Mouse (Mus musculus): Measurements from ENCODE around the gene Myo3a.

Gene Myo3a

GRCm38 (mm10) chr2:22617951-22618350 is 390.6 kb downstream of the Myo3a start:
- in situ Hi-C loops (cut with MboI; ENCODE audit: low pct_unique_long_range_greater_than_20kb in 1 of 2, low sequenced_read_pairs in 2 of 2, unreplicated experiment in 1 of 2), result no loop called here

DNA sequence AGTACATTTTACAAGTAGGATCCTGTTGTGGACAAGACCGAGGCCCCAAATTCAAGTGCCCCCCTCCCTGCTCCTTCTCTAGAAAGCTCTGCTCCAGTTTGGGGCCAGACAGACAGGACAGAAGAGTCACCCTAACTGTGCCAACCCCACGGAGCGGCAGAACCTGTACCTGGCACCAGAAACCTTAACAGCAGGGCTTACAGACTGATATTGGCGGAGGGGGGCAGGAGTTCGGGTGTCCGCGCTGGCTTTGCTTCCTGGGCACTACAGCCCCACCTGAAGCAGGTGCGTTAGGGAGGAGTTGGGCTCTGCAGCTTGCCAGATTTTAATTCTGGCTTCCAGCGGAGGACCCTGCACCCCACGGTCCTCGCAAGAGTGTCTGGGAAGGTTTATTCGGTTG is 392.1 kb downstream of the Myo3a start:
- in situ Hi-C loops (cut with MboI; ENCODE audit: low pct_unique_long_range_greater_than_20kb in 1 of 2, low sequenced_read_pairs in 2 of 2, unreplicated experiment in 1 of 2), result no loop called here

GRCm38 (mm10) chr2:22620030-22620429 is 392.7 kb downstream of the Myo3a start:
- in situ Hi-C loops (cut with MboI; ENCODE audit: low pct_unique_long_range_greater_than_20kb in 1 of 2, low sequenced_read_pairs in 2 of 2, unreplicated experiment in 1 of 2), result no loop called here

DNA sequence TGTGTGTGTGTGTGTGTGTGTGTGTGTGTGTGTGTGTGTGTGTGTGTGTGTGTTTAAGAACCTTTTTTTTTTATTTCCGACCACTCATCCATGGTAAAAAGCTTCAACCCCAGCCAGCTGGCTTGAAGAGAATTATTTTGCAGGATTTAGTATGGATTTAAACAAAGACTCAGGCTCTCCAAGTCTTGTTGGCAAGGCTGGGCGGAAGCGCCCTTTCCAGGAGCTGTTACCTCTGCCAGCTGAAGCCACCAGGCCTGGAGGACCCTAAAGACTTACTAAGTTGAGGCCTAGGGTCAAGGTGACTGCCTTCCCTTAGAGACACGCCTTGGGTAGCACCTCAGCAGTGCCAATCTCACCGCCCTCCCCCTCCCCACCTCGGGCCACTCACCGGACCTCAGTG is 393.2 kb downstream of the Myo3a start:
- in situ Hi-C loops (cut with MboI; ENCODE audit: low pct_unique_long_range_greater_than_20kb in 1 of 2, low sequenced_read_pairs in 2 of 2, unreplicated experiment in 1 of 2), result no loop called here

GRCm38 (mm10) chr2:22620978-22621827 is 393.9 kb downstream of the Myo3a start:
- in situ Hi-C loops (cut with MboI; ENCODE audit: low pct_unique_long_range_greater_than_20kb in 1 of 2, low sequenced_read_pairs in 2 of 2, unreplicated experiment in 1 of 2), result no loop called here

- in situ Hi-C loops (cut with MboI; ENCODE audit: low pct_unique_long_range_greater_than_20kb in 1 of 2, low sequenced_read_pairs in 2 of 2, unreplicated experiment in 1 of 2), result no loop called here
Observed at GRCm38 (mm10) chr2:22621828-22622731, 394.8 kb downstream of the Myo3a start, which contains the start of gene Gad2. Gene Gad2 (plus strand): TSS chr2:22622205.

- in situ Hi-C loops (cut with MboI; ENCODE audit: low pct_unique_long_range_greater_than_20kb in 1 of 2, low sequenced_read_pairs in 2 of 2, unreplicated experiment in 1 of 2), result no loop called here
Observed at GRCm38 (mm10) chr2:22623111-22624070, 396.1 kb downstream of the Myo3a start.

DNA sequence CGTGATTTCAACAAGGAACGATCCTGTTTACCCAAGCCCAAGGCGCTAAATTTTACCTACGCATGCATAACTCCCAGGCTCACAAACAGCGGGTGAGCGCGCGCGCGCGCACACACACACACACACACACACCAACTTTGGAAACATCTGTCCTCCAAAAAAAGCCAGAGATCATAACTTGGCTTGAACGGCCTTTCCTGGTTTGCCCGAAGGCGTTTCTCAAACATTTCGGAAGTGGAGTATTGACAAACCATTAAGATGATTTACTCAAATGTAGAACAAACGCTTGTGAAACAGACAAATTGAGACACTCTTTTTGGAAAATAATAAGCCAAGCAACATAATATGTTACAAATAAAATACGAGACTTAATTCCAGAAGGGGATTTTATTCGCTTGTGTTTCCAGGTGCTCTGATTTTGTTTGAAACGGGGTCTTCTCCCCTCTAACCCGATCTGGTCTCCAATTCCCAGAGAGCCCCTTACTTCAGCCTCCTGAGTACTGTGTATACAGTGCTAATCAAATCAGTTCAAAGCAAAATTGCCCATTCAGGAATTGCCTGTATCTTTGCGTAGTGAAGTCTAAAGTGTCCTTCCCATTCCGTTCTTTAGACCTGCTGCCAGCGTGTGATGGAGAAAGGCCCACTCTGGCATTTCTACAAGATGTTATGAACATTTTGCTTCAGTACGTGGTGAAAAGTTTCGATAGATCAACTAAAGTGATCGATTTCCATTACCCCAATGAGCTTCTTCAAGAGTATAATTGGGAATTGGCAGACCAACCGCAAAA is 397.1 kb downstream of the Myo3a start:
- in situ Hi-C loops (cut with MboI; ENCODE audit: low pct_unique_long_range_greater_than_20kb in 1 of 2, low sequenced_read_pairs in 2 of 2, unreplicated experiment in 1 of 2), result no loop called here

DNA sequence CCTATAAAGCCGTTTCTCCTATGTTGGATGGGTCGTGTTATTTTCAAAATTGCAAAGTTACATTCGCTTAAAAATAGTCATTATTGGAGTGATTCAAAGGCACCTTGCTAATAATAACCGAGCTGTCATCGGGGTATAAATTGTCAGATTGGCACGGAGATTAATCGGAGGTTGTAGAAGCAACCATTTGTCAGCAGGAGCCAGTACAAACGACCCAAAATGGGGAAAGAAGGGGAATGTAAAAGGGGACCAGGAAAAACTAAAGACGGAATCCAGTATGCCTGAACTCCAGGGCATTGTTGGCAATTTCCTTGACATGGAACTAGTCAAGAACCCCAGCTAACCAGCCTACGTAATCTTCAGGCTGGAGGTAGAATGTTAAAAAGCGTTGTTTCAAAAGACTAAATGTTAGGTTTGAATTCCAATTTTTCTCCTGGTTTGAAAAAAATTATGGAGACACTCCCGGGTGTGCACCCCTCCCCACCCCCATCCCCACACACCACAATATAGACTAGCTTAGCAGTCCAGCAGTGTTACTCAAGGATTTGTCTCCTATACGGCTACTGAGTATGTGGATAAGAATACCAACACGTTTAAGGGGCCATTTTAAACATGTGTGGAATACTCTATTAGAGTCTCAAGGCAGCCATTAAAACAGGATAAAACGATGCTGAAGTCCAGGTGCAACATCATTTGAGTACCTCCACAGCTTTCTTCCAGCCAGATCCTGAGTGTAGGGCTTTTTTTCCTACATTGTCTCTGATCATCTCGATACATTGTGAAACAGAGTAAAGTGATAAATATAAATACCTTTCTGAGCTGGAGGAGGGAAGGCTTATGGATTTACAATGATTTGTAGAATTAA is 398.0 kb downstream of the Myo3a start:
- in situ Hi-C loops (cut with MboI; ENCODE audit: low pct_unique_long_range_greater_than_20kb in 1 of 2, low sequenced_read_pairs in 2 of 2, unreplicated experiment in 1 of 2), result no loop called here

- in situ Hi-C loops (cut with MboI; ENCODE audit: low pct_unique_long_range_greater_than_20kb in 1 of 2, low sequenced_read_pairs in 2 of 2, unreplicated experiment in 1 of 2), result no loop called here
Observed at GRCm38 (mm10) chr2:22627147-22627666, 399.9 kb downstream of the Myo3a start.

- in situ Hi-C loops (cut with MboI; ENCODE audit: low pct_unique_long_range_greater_than_20kb in 1 of 2, low sequenced_read_pairs in 2 of 2, unreplicated experiment in 1 of 2), result no loop called here
Observed at GRCm38 (mm10) chr2:22627819-22628432, 400.6 kb downstream of the Myo3a start.

DNA sequence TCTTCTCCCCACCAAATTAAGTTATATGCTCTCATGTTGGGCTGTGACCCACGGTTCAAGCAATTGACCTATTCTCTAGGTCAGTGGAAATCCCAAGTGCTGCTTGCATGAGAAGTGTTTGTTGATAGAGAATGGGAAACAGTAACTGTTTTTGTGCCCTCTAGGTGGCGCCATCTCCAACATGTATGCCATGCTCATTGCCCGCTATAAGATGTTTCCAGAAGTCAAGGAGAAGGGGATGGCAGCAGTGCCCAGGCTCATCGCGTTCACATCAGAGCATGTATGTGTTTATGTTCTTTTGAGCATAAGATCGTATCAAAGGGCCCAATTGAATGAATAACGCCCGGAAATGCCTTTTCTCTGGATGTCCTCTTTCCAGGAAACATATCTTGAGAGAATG is 407.5 kb downstream of the Myo3a start:
- in situ Hi-C loops (cut with MboI; ENCODE audit: low pct_unique_long_range_greater_than_20kb in 1 of 2, low sequenced_read_pairs in 2 of 2, unreplicated experiment in 1 of 2), result no loop called here

DNA sequence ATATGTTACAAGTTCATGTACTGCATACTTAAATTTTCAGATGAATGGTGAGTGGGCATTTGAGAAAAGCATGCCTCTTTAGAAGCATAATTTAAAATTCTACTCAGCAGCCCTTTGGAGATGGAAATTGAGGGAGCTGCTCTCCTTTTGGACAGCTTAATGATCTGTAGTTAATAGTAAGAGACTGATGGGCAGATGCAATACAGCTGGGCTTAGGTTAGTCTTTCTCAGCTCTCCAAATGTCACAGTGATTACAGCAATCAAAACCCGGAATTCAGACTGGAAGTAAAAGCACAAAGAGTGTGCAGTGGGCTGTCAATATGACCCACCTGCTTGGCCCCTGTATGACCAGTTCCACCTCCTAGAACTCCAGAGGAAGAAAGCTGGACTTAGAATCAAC is 418.8 kb downstream of the Myo3a start:
- in situ Hi-C loops (cut with MboI; ENCODE audit: low pct_unique_long_range_greater_than_20kb in 1 of 2, low sequenced_read_pairs in 2 of 2, unreplicated experiment in 1 of 2), result no loop called here

DNA sequence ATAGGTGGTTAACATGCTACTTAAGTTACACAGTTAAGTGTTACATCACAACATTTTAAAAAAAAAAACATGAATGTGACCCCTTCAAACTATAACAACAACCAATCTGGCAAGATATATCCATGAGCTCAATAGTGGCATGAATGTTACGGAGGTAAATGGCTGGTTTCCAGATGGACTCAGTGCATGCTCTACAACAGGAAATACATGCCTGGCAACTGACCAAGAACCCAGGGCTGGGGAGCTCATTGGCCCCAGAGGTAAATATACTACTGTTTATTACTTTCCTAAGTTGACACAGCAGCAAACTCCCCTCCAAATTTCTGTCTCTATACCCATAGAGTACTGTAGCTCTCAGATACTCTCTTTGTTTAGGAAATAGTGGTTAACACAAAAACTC is 421.1 kb downstream of the Myo3a start:
- in situ Hi-C loops (cut with MboI; ENCODE audit: low pct_unique_long_range_greater_than_20kb in 1 of 2, low sequenced_read_pairs in 2 of 2, unreplicated experiment in 1 of 2), result no loop called here

- in situ Hi-C loops (cut with MboI; ENCODE audit: low pct_unique_long_range_greater_than_20kb in 1 of 2, low sequenced_read_pairs in 2 of 2, unreplicated experiment in 1 of 2), result no loop called here
Observed at GRCm38 (mm10) chr2:22651826-22652225, 424.5 kb downstream of the Myo3a start.

GRCm38 (mm10) chr2:22663731-22664130 is 436.4 kb downstream of the Myo3a start:
- in situ Hi-C loops (cut with MboI; ENCODE audit: low pct_unique_long_range_greater_than_20kb in 1 of 2, low sequenced_read_pairs in 2 of 2, unreplicated experiment in 1 of 2), result no loop called here
